Mouse (Mus musculus) heart, embryonic 11.5 days (tissue): ENCODE data around the gene Ift81. TPM values are rescaled to one million over a fixed set of nuclear protein-coding genes. Genes with fewer than 3 reads are reported as not detected.
A peak's percentile ranks its signal among the peaks of the same experiment; 100 is the strongest.

ENCODE experiments used
- ATAC-seq: fragments of 200-750 bp; cut with Nextera tagmentation; replicated peaks from 2 replicates; pipeline ENCODE4 v1.8.0; 2017; ENCODE audit warnings: moderate library complexity; ENCODE audit not compliant: insufficient number of reproducible peaks, low FRiP score, low TSS enrichment
- H3K27ac ChIP-seq: fragments of 300-500 bp; sonication (generic); 2 replicates; pipeline ENCODE4 v1.5.1; 2014; ENCODE audit warnings: mild to moderate bottlenecking, low read depth, low read length
- H3K27me3 ChIP-seq: fragments of 300-500 bp; sonication (generic); 2 replicates; pipeline ENCODE4 v1.6.1; 2014; ENCODE audit warnings: mild to moderate bottlenecking, low read length, mixed read lengths; ENCODE audit not compliant: control insufficient read depth, insufficient read depth
- H3K36me3 ChIP-seq: fragments of 300-500 bp; sonication (generic); 2 replicates; pipeline ENCODE4 v1.6.1; 2014; ENCODE audit warnings: mild to moderate bottlenecking, low read length, moderate library complexity, mixed read lengths; ENCODE audit not compliant: control insufficient read depth, insufficient read depth
- H3K4me1 ChIP-seq: fragments of 300-500 bp; sonication (generic); 2 replicates; pipeline ENCODE4 v1.6.1; 2014; ENCODE audit warnings: low read length; ENCODE audit not compliant: control insufficient read depth, insufficient read depth
- H3K4me2 ChIP-seq: fragments of 300-500 bp; sonication (generic); 2 replicates; pipeline ENCODE4 v1.6.1; 2014; ENCODE audit warnings: mild to moderate bottlenecking, moderate library complexity
- H3K4me3 ChIP-seq: fragments of 300-500 bp; sonication (generic); 2 replicates; pipeline ENCODE4 v1.5.1; 2014; ENCODE audit warnings: low read depth, low read length
- H3K9ac ChIP-seq: fragments of 300-500 bp; sonication (generic); 2 replicates; pipeline ENCODE4 v1.6.1; 2014; ENCODE audit warnings: mild to moderate bottlenecking, low read depth, low read length, moderate library complexity
- H3K9me3 ChIP-seq: fragments of 300-500 bp; sonication (generic); replicated peaks from 2 replicates; pipeline ENCODE4 v1.6.1; 2016; ENCODE audit warnings: low read length; ENCODE audit not compliant: control insufficient read depth
- WGBS: fragments of 180-500 bp; shearing (Covaris S2); extraction: QIAGEN DNeasy Blood & Tissue Kit; methylation state at CpG from one replicate; pipeline ENCODE4 v1.1.7; 2014; ENCODE audit not compliant: insufficient replicate concordance; 5-methylcytosine and 5-hydroxymethylcytosine counted together
- polyA plus RNA-seq: library from polyadenylated mRNA; unstranded; fragments of >200 nt; fragmentation: Nextera tagmentation; extraction: Ambion mirVana; gene quantifications from 2 replicates; pipeline ENCODE4 v1.2.1, GENCODE M21; 2014

Ift81 gene
- polyA plus RNA-seq, 1 experiment from 2014 or later, result 23.9 TPM

GRCm38 (mm10) chr5:122548671-122549070 lies 65.6 kb downstream of the Ift81 start:
- Histone ChIP-seq H3K27ac (peak overlapping the region; percentile 63; the same call in 1 of the 2 replicates), H3K9ac (no peak overlapping the region)
- 65% methylated on average over 6 of the region's 6 CpGs for WGBS

DNA sequence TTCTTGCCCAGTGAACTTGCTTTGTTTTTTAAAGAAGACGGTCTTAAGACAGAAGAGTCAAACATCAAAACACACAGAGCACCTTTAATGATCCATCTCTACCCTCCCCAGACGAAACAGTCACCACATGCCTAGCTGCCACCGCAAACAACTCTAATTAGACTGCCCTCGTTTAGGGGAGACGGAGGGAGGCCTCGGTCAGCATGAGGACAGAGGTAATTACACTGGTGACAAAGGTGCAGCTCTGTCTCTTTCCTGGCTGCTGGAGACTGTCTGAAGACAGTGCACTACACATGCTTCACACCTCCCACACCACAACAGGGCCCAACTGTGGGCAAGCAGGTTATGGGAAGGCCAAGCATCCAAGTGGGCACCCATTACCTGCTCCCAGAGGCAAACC lies 66.5 kb downstream of the Ift81 start:
- ATAC-seq, result no peak
- Histone ChIP-seq H3K4me2 (no peak overlapping the region), H3K27ac (0 out of 2 replicates have a peak overlapping the region, but pooled peaks have one; percentile 24), H3K27me3 (no peaks in the 10 kb centered on the region), H3K9ac (no peak overlapping the region), H3K9me3 (no peaks in the 10 kb centered on the region), H3K36me3 (no peaks in the 10 kb centered on the region), H3K4me3 (no peak overlapping the region), H3K4me1 (peaks cover 27% of the 10 kb centered on the region)
- WGBS, result 72% methylated on average over 6 of the region's 6 CpGs

More at GRCm38 (mm10) chr5:122548671-122549070, 65.6 kb downstream of the Ift81 start:
- no peak overlapping the region for H3K4me3 ChIP-seq
- peaks cover 23% of the 10 kb centered on the region for H3K4me1 ChIP-seq
- H3K36me3 ChIP-seq, result no peaks in the 10 kb centered on the region
- H3K4me2 ChIP-seq, result no peak overlapping the region
- no peak for ATAC-seq
- no peaks in the 10 kb centered on the region for H3K9me3 ChIP-seq
- no peaks in the 10 kb centered on the region for H3K27me3 ChIP-seq

- Histone ChIP-seq H3K9ac (peak overlapping the region; percentile 11; the same call in 1 of the 2 replicates), H3K27ac (0 out of 2 replicates have a peak overlapping the region, but pooled peaks have one; percentile 4), H3K27me3 (no peaks in the 10 kb centered on the region), H3K36me3 (no peaks in the 10 kb centered on the region), H3K4me3 (no peak overlapping the region), H3K9me3 (no peaks in the 10 kb centered on the region), H3K4me1 (peaks cover 27% of the 10 kb centered on the region), H3K4me2 (no peak overlapping the region)
- WGBS, result 55% methylated on average over 7 of the region's 7 CpGs
- ATAC-seq, result no peak
Observed at GRCm38 (mm10) chr5:122547251-122547714, 67.0 kb downstream of the Ift81 start.

- H3K27ac ChIP-seq, result peak overlapping the region; percentile 84
- no peak for ATAC-seq
- H3K4me1 ChIP-seq, result peaks cover 13% of the 10 kb centered on the region
- no peaks in the 10 kb centered on the region for H3K27me3 ChIP-seq
- no peak overlapping the region for H3K9ac ChIP-seq
- no peaks in the 10 kb centered on the region for H3K36me3 ChIP-seq
- no peaks in the 10 kb centered on the region for H3K9me3 ChIP-seq
- no peak overlapping the region for H3K4me2 ChIP-seq
- 57% methylated on average over 6 of the region's 6 CpGs for WGBS
- H3K4me3 ChIP-seq, result no peak overlapping the region
Observed at GRCm38 (mm10) chr5:122543392-122543791, 70.9 kb downstream of the Ift81 start.

DNA sequence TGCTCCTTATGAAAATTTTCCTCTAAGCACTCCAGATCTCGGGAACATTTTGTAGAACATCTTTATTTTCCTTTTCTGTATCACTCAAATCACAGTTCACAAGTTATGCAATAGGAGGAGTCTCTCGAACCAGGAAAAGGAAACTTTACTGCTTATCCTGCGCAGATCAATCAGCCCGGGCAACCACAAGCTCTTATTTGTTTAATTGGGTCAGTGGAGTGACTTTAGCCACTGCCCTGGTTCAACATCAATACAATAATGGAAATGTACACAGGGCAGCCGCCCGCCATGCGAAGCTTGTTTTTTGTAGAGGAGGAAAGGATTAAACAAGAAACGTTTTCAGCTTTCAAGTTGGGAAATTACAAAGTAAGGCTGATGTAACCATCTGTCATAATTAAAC lies 72.4 kb downstream of the Ift81 start:
- no peak for ATAC-seq
- no peak overlapping the region for H3K4me2 ChIP-seq
- H3K27me3 ChIP-seq, result no peaks in the 10 kb centered on the region
- H3K4me3 ChIP-seq, result no peak overlapping the region
- H3K4me1 ChIP-seq, result 0 out of 2 replicates have a peak, but pooled peaks cover 4% of the 10 kb centered on the region
- no peak overlapping the region for H3K27ac ChIP-seq
- no peaks in the 10 kb centered on the region for H3K9me3 ChIP-seq
- WGBS, result 83% methylated on average over 8 of the region's 8 CpGs
- no peaks in the 10 kb centered on the region for H3K36me3 ChIP-seq
- no peak overlapping the region for H3K9ac ChIP-seq

- Histone ChIP-seq H3K4me3 (no peak overlapping the region), H3K27ac (no peak overlapping the region), H3K36me3 (no peaks in the 10 kb centered on the region), H3K9me3 (no peaks in the 10 kb centered on the region), H3K27me3 (no peaks in the 10 kb centered on the region), H3K9ac (no peak overlapping the region), H3K4me1 (no peaks in the 10 kb centered on the region), H3K4me2 (no peak overlapping the region)
- no peak for ATAC-seq
- WGBS, result 89% methylated on average over 11 of the region's 11 CpGs
Observed at GRCm38 (mm10) chr5:122538077-122538476, 76.2 kb downstream of the Ift81 start.

- ATAC-seq, result no peak
- Histone ChIP-seq H3K9me3 (no peaks in the 10 kb centered on the region), H3K27ac (no peak overlapping the region), H3K9ac (no peak overlapping the region), H3K4me1 (peaks cover under 1% of the 10 kb centered on the region; the same call in 1 of the 2 replicates), H3K4me2 (no peak overlapping the region), H3K27me3 (no peaks in the 10 kb centered on the region), H3K4me3 (no peak overlapping the region), H3K36me3 (no peaks in the 10 kb centered on the region)
- 97% methylated on average over 5 of the region's 5 CpGs for WGBS
Observed at GRCm38 (mm10) chr5:122537654-122538053, 76.7 kb downstream of the Ift81 start.

DNA sequence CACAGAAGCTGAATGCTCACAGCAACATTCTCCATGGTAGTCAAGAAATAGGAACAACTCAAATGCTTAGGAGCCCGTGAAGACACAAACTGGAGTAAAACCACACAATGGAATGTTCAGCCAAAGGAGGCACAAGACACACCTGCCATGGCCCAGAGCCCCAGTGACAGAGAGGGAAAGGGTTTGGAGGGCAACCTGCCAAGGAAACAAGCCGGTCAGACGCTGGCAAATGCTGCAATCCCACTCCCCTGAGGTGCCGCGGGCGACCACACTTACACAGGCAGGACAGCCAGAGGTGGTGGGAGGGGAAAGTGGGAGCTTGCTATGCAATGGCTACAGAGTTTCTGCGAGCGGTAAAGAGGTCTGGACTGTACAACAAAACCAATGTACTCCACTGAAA lies 80.4 kb downstream of the Ift81 start:
- Histone ChIP-seq H3K4me2 (no peak overlapping the region), H3K27ac (no peak overlapping the region), H3K9ac (no peak overlapping the region), H3K9me3 (no peaks in the 10 kb centered on the region), H3K27me3 (no peaks in the 10 kb centered on the region), H3K4me1 (peaks cover 21% of the 10 kb centered on the region), H3K4me3 (no peak overlapping the region), H3K36me3 (no peaks in the 10 kb centered on the region)
- no peak for ATAC-seq
- 81% methylated on average over 8 of the region's 8 CpGs for WGBS

- 82% methylated on average over 9 of the region's 9 CpGs for WGBS
- Histone ChIP-seq H3K36me3 (no peaks in the 10 kb centered on the region), H3K4me1 (peaks cover 49% of the 10 kb centered on the region), H3K9ac (no peak overlapping the region), H3K4me3 (no peak overlapping the region), H3K27me3 (no peaks in the 10 kb centered on the region), H3K9me3 (no peaks in the 10 kb centered on the region), H3K4me2 (no peak overlapping the region), H3K27ac (peak overlapping the region; percentile 91)
- ATAC-seq, result no peak
Observed at GRCm38 (mm10) chr5:122529913-122530604, 84.3 kb downstream of the Ift81 start.
